Mouse (Mus musculus) hindbrain, embryonic 12.5 days (tissue): ENCODE data around the gene Smad3. TPM values are rescaled to one million over a fixed set of nuclear protein-coding genes. Genes with fewer than 3 reads are reported as not detected.

Source experiments
- ATAC-seq: fragments of 200-750 bp; cut with Nextera tagmentation; 2 replicates; pipeline ENCODE4 v1.8.0; 2017; ENCODE audit warnings: moderate TSS enrichment; ENCODE audit not compliant: low FRiP score
- H3K27ac ChIP-seq: fragments of 300-500 bp; sonication (generic); 2 replicates; pipeline ENCODE4 v1.5.1; 2016; ENCODE audit warnings: mild to moderate bottlenecking
- H3K27me3 ChIP-seq: fragments of 300-500 bp; sonication (generic); 2 replicates; pipeline ENCODE4 v1.6.1; 2016; ENCODE audit warnings: mild to moderate bottlenecking
- H3K36me3 ChIP-seq: fragments of 300-500 bp; sonication (generic); 2 replicates; pipeline ENCODE4 v1.6.1; 2016; ENCODE audit warnings: mild to moderate bottlenecking
- H3K4me1 ChIP-seq: fragments of 300-500 bp; sonication (generic); 2 replicates; pipeline ENCODE4 v1.6.1; 2016
- H3K4me2 ChIP-seq: fragments of 300-500 bp; sonication (generic); replicated peaks from 2 replicates; pipeline ENCODE4 v1.6.1; 2016; ENCODE audit warnings: mild to moderate bottlenecking
- H3K4me3 ChIP-seq: fragments of 300-500 bp; sonication (generic); 2 replicates; pipeline ENCODE4 v1.5.1; 2016; ENCODE audit warnings: mild to moderate bottlenecking
- H3K9ac ChIP-seq: fragments of 300-500 bp; sonication (generic); 2 replicates; pipeline ENCODE4 v1.6.1; 2016; ENCODE audit warnings: mild to moderate bottlenecking, moderate library complexity
- H3K9me3 ChIP-seq: fragments of 300-500 bp; sonication (generic); replicated peaks from 2 replicates; pipeline ENCODE4 v1.6.1; 2016; ENCODE audit warnings: mild to moderate bottlenecking
- WGBS: fragments of 180-500 bp; shearing (Covaris S2); methylation state at CpG from one replicate; pipeline ENCODE4 v1.1.7; 2016; 5-methylcytosine and 5-hydroxymethylcytosine counted together
- polyA plus RNA-seq: library from polyadenylated mRNA; unstranded; fragments of >200 nt; fragmentation: Nextera tagmentation; extraction: Ambion mirVana; gene quantifications from 2 replicates; pipeline ENCODE4 v1.2.1, GENCODE M21; 2016

The Smad3 gene
- 24.1 and 25.4 TPM in 2 replicates for polyA plus RNA-seq

DNA sequence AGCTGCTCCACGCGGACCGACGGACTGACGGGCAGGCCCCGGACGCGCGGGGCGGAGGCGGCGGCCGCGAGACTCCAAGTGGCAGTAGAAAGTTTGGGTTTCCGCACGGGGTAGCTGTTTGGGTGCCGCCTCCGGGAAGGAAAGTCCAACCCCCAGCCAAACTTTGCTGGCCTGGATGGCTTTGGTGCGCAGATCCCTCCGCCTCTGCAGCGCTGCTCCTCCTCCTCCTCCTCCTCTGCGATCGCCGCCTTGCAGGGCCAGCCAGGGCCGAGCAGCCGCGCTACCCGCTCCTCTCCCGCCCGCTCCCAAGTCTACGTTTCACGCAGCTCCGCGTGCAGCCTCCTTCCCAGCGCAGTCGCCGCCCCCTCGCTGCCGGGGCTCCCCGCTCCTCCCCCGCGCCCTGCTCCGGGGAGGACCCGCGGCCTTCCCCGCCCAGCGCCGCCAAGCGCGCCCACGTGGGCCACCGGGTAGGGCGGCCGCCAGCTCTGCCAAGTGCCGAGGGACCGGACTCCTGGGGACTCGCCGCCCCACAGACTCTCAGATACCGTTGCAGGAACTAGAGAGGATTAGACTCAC is at the start of gene Smad3:
Gene Smad3 (minus strand): TSS at position 130 of the 576 bp plus-strand sequence.
- H3K36me3 ChIP-seq = no peaks in the 10 kb centered on the region
- H3K27me3 ChIP-seq = no peaks in the 10 kb centered on the region; the same call in 1 of the 2 replicates
- H3K4me1 ChIP-seq = peaks cover 52% of the 10 kb centered on the region
- peak; percentile 86 for ATAC-seq
- H3K27ac ChIP-seq = peak within 1 kb of the TSS; percentile 86
- peak within 1 kb of the TSS; percentile 78 for H3K4me3 ChIP-seq
- under 1% methylated on average over 46 of the region's 59 CpGs for WGBS
- peaks cover 4% of the 10 kb centered on the region; the same call in 1 of the 2 replicates for H3K9me3 ChIP-seq
- H3K9ac ChIP-seq = peak within 1 kb of the TSS; percentile 76
- peak within 1 kb of the TSS; percentile 96 for H3K4me2 ChIP-seq

DNA sequence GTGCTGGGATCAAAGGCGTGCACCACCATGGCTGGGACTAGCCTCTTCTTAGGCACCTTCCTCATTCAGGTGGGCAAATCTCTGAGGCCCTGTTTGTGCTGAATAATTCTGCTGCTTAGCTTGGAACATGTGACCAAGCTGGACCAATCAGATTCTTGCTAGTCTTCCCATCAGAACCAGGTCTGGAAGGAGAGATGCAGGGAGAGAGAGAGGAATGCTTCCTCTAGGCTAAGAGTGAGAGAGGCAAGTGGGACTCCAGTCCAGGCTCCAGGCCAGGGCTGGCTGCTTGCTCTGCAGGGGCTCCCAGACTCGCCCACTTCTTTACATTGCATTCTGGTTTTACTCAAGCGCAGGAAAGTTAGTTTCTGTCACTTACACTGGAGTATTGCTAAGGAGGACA is 47.1 kb upstream of the Smad3 start:
- Histone ChIP-seq H3K27me3 (peaks cover 6% of the 10 kb centered on the region; the same call in 1 of the 2 replicates), H3K9ac (no peak overlapping the region), H3K9me3 (no peaks in the 10 kb centered on the region), H3K36me3 (no peaks in the 10 kb centered on the region), H3K4me2 (no peak overlapping the region), H3K27ac (no peak overlapping the region), H3K4me3 (no peak overlapping the region), H3K4me1 (peaks cover 17% of the 10 kb centered on the region)
- ATAC-seq = no peak
- 49% methylated on average over 3 of the region's 3 CpGs for WGBS

DNA sequence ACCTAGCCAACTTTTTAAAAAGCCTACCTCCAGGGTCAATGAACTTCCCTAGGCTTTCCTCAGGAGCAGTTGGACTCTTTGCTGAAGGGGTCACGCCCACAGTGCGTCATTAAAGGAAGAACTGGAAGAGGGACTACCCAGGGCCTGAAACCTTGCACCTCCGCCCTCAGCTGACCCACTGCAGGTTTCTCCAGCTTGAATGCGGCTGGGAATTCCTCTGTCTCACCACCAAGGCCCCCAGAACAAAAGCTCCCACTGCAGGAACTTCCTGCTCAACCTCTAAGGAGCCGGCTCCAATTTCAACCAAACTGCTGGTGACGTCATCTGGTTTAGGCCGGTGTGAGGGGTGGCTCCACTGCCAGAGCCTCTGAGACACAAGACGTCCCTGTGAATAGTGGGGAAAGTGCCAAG is 45.4 kb upstream of the Smad3 start:
- Histone ChIP-seq H3K36me3 (no peaks in the 10 kb centered on the region), H3K9ac (no peak overlapping the region), H3K4me2 (0 out of 2 replicates have a peak overlapping the region, but pooled peaks have one; percentile 11), H3K9me3 (no peaks in the 10 kb centered on the region), H3K27ac (0 out of 2 replicates have a peak overlapping the region, but pooled peaks have one; percentile 32), H3K4me1 (peaks cover 17% of the 10 kb centered on the region), H3K4me3 (no peak overlapping the region), H3K27me3 (peaks cover 6% of the 10 kb centered on the region; the same call in 1 of the 2 replicates)
- ATAC-seq = no peak
- WGBS = 2% methylated on average over 8 of the region's 8 CpGs

GRCm38 (mm10) chr9:63802504-63802903 is 44.7 kb upstream of the Smad3 start:
- peaks cover 17% of the 10 kb centered on the region for H3K4me1 ChIP-seq
- no peak overlapping the region for H3K9ac ChIP-seq
- WGBS = 83% methylated on average over 7 of the region's 7 CpGs
- peaks cover 6% of the 10 kb centered on the region; the same call in 1 of the 2 replicates for H3K27me3 ChIP-seq
- no peak for ATAC-seq
- H3K9me3 ChIP-seq = no peaks in the 10 kb centered on the region
- H3K36me3 ChIP-seq = no peaks in the 10 kb centered on the region
- no peak overlapping the region for H3K27ac ChIP-seq
- H3K4me2 ChIP-seq = no peak overlapping the region
- H3K4me3 ChIP-seq = no peak overlapping the region

DNA sequence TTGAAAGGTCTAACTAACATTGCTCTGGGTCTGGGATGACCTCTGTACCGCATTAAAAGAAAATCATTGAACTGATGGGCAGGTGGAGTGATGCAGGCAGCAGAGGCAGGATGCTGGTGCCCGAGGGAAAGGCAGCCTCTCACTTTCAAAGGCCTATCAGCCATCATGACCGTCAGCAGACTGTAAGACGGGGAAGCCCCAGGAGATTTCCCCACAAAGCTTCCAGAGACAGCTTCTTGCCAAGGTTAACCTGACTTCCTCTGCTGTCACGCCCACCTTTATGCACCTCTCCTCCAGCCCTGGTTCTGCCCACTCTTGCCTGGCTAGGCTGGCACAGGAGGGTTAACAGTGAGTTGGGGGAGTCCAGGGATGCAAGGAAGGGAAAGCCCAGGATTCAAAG is 44.3 kb upstream of the Smad3 start:
- no peak overlapping the region for H3K9ac ChIP-seq
- H3K27ac ChIP-seq = no peak overlapping the region

DNA sequence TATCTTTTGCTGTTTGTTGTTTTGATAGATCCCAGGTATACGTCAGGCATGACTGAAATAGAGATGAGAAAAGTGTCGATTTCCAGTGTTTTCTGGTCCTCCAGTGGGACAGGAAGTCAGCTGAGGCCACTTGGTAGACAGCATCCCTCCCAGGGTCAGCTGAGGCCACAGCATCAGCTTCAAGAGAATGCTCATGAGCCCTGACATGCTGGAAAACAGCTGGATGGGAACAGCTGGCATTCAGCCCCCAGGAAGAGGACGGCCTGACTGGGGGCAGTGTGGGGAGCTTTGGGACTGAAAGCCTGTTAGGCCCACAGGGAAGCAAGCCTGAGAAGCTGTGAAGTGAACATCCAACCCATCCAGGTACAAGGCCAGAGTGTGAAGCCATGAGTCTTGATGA is 38.6 kb upstream of the Smad3 start:
- no peak for ATAC-seq
- H3K36me3 ChIP-seq = no peaks in the 10 kb centered on the region

More for the DNA sequence above, 44.3 kb upstream of the Smad3 start:
- ATAC-seq = no peak
- no peaks in the 10 kb centered on the region for H3K36me3 ChIP-seq
- no peak overlapping the region for H3K4me2 ChIP-seq
- H3K27me3 ChIP-seq = peaks cover 6% of the 10 kb centered on the region; the same call in 1 of the 2 replicates
- H3K4me3 ChIP-seq = no peak overlapping the region
- peaks cover 17% of the 10 kb centered on the region for H3K4me1 ChIP-seq
- 59% methylated on average over 5 of the region's 5 CpGs for WGBS
- no peaks in the 10 kb centered on the region for H3K9me3 ChIP-seq

GRCm38 (mm10) chr9:63793731-63794495 is 36.1 kb upstream of the Smad3 start:
- no peak overlapping the region for H3K4me2 ChIP-seq
- H3K27ac ChIP-seq = no peak overlapping the region
- H3K9me3 ChIP-seq = no peaks in the 10 kb centered on the region
- no peak overlapping the region for H3K4me3 ChIP-seq
- 89% methylated on average over 10 of the region's 10 CpGs for WGBS
- no peaks in the 10 kb centered on the region for H3K27me3 ChIP-seq
- H3K4me1 ChIP-seq = peaks cover 8% of the 10 kb centered on the region
- no peak overlapping the region for H3K9ac ChIP-seq
- H3K36me3 ChIP-seq = no peaks in the 10 kb centered on the region
- ATAC-seq = no peak

More for the DNA sequence above, 38.6 kb upstream of the Smad3 start:
- Histone ChIP-seq H3K27ac (no peak overlapping the region), H3K9me3 (no peaks in the 10 kb centered on the region), H3K9ac (no peak overlapping the region), H3K27me3 (peaks cover 6% of the 10 kb centered on the region; the same call in 1 of the 2 replicates), H3K4me2 (no peak overlapping the region), H3K4me3 (no peak overlapping the region), H3K4me1 (peaks cover 8% of the 10 kb centered on the region)
- 78% methylated on average over 3 of the region's 3 CpGs for WGBS

DNA sequence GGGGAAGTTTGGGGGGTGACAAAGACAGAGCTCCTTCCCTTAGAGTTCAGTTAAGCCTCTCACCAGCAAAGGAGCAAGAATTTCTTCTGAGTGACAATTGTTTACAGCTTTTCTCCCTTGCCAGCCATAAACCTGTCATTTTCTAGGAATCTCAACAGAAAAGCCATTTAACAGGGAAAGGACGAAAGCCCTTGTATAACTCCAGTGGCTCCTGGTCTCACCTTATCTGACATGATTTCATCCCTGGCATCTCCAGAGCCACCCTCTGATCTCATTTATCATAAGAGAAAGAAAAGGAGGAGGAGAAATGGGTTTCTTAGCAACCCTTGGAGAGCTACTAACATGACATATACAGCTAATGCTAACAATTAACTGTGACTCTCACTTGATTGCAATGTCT is 33.9 kb upstream of the Smad3 start:
- no peak for ATAC-seq
- Histone ChIP-seq H3K4me1 (peaks cover 20% of the 10 kb centered on the region), H3K27ac (no peak overlapping the region), H3K4me3 (no peak overlapping the region), H3K4me2 (no peak overlapping the region), H3K9ac (no peak overlapping the region), H3K36me3 (no peaks in the 10 kb centered on the region), H3K9me3 (no peaks in the 10 kb centered on the region), H3K27me3 (peaks cover under 1% of the 10 kb centered on the region; the same call in 1 of the 2 replicates)
- 84% methylated on average over 1 of the region's 1 CpGs for WGBS

GRCm38 (mm10) chr9:63791275-63791674 is 33.5 kb upstream of the Smad3 start:
- Histone ChIP-seq H3K36me3 (no peaks in the 10 kb centered on the region), H3K4me3 (no peak overlapping the region), H3K9me3 (no peaks in the 10 kb centered on the region), H3K27me3 (peaks cover 2% of the 10 kb centered on the region; the same call in 1 of the 2 replicates), H3K4me2 (no peak overlapping the region), H3K27ac (no peak overlapping the region), H3K4me1 (peaks cover 25% of the 10 kb centered on the region), H3K9ac (no peak overlapping the region)
- no peak for ATAC-seq
- 48% methylated on average over 6 of the region's 6 CpGs for WGBS

GRCm38 (mm10) chr9:63790222-63790621 is 32.4 kb upstream of the Smad3 start:
- Histone ChIP-seq H3K27ac (no peak overlapping the region), H3K4me3 (no peak overlapping the region), H3K9me3 (no peaks in the 10 kb centered on the region), H3K9ac (no peak overlapping the region), H3K4me1 (peaks cover 32% of the 10 kb centered on the region), H3K36me3 (no peaks in the 10 kb centered on the region), H3K27me3 (peaks cover 2% of the 10 kb centered on the region; the same call in 1 of the 2 replicates), H3K4me2 (no peak overlapping the region)
- WGBS = 86% methylated on average over 4 of the region's 4 CpGs
- ATAC-seq = no peak

DNA sequence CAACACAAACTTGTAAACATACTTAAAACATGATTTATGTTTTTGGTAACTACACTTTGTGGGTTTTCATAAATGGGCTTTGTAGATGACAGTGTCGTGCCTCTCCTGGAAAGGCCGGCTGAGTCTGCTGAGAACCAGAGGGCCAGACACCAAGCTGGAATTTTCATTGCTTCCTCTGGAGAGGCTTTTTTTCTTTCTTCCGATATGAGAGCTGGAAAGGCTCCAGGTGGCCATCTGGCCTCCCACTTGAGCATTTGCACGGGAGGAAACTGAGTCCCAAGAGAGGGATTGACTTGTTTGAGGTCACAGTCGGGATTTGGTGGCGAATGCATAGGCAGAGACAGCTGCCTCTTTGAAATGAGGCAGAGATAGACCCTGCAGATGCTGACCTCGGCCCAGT is 31.6 kb upstream of the Smad3 start:
- Histone ChIP-seq H3K9ac (no peak overlapping the region), H3K4me1 (peaks cover 27% of the 10 kb centered on the region), H3K9me3 (no peaks in the 10 kb centered on the region), H3K36me3 (no peaks in the 10 kb centered on the region), H3K4me3 (no peak overlapping the region), H3K27me3 (peaks cover 2% of the 10 kb centered on the region; the same call in 1 of the 2 replicates), H3K4me2 (no peak overlapping the region), H3K27ac (no peak overlapping the region)
- 58% methylated on average over 7 of the region's 7 CpGs for WGBS
- ATAC-seq = no peak

GRCm38 (mm10) chr9:63787606-63788005 is 29.8 kb upstream of the Smad3 start:
- Histone ChIP-seq H3K9me3 (no peaks in the 10 kb centered on the region), H3K27ac (no peak overlapping the region), H3K4me2 (no peak overlapping the region), H3K4me3 (no peak overlapping the region), H3K27me3 (peaks cover 2% of the 10 kb centered on the region; the same call in 1 of the 2 replicates), H3K36me3 (no peaks in the 10 kb centered on the region), H3K4me1 (peaks cover 34% of the 10 kb centered on the region), H3K9ac (no peak overlapping the region)
- 48% methylated on average over 3 of the region's 3 CpGs for WGBS
- ATAC-seq = no peak
